Mouse (Mus musculus) hindbrain, embryonic 16.5 days (tissue): ENCODE measurements around the gene Rabep2. TPM values are rescaled to one million over a fixed set of nuclear protein-coding genes. Genes with fewer than 3 reads are reported as not detected.
"Not testable (repeated sequence)": the region's sequence is repeated elsewhere in the genome, so short reads cannot be mapped to it uniquely, and the experiment has no call there.

Source experiments
- ATAC-seq: fragments of 200-750 bp; cut with Nextera tagmentation; 2 replicates; pipeline ENCODE4 v1.8.0; 2017; ENCODE audit warnings: moderate TSS enrichment, moderate library complexity
- H3K27ac ChIP-seq: fragments of 300-500 bp; sonication (generic); 2 replicates; pipeline ENCODE4 v1.5.1; 2014; ENCODE audit warnings: low read depth, mild to moderate bottlenecking, control low read depth, low read length, moderate library complexity
- H3K27me3 ChIP-seq: fragments of 300-500 bp; sonication (generic); replicated peaks from 2 replicates; pipeline ENCODE4 v1.6.1; 2014; ENCODE audit warnings: low read length; ENCODE audit not compliant: control insufficient read depth, insufficient read depth
- H3K36me3 ChIP-seq: fragments of 300-500 bp; sonication (generic); 2 replicates; pipeline ENCODE4 v1.6.1; 2014; ENCODE audit warnings: mild to moderate bottlenecking, low read length, moderate library complexity, mixed read lengths; ENCODE audit not compliant: control insufficient read depth, insufficient read depth
- H3K4me1 ChIP-seq: fragments of 300-500 bp; sonication (generic); 2 replicates; pipeline ENCODE4 v1.6.1; 2014; ENCODE audit warnings: low read depth, low read length; ENCODE audit not compliant: control insufficient read depth, insufficient read depth
- H3K4me2 ChIP-seq: fragments of 300-500 bp; sonication (generic); 2 replicates; pipeline ENCODE4 v1.6.1; 2014; ENCODE audit warnings: mild to moderate bottlenecking, low read length, control low read depth, moderate library complexity
- H3K4me3 ChIP-seq: fragments of 300-500 bp; sonication (generic); 2 replicates; pipeline ENCODE4 v1.5.1; 2014; ENCODE audit warnings: mild to moderate bottlenecking, low read length, control low read depth, moderate library complexity
- H3K9ac ChIP-seq: fragments of 300-500 bp; sonication (generic); 2 replicates; pipeline ENCODE4 v1.6.1; 2014; ENCODE audit warnings: low read depth, mild to moderate bottlenecking, control low read depth, low read length, moderate library complexity
- H3K9me3 ChIP-seq: fragments of 300-500 bp; sonication (generic); 2 replicates; pipeline ENCODE4 v1.6.1; 2014; ENCODE audit warnings: mild to moderate bottlenecking, low read length, moderate library complexity; ENCODE audit not compliant: control insufficient read depth
- WGBS: fragments of 180-500 bp; shearing (Covaris S2); extraction: QIAGEN DNeasy Blood & Tissue Kit; methylation state at CpG from one replicate; pipeline ENCODE4 v1.1.7; 2014; 5-methylcytosine and 5-hydroxymethylcytosine counted together
- polyA plus RNA-seq: library from polyadenylated mRNA; unstranded; fragments of >200 nt; fragmentation: Nextera tagmentation; extraction: Ambion mirVana; gene quantifications from 2 replicates; pipeline ENCODE4 v1.2.1, GENCODE M21; 2015

The Rabep2 gene
- polyA plus RNA-seq, 1 experiment from 2014 or later: 23.1 TPM

- H3K27me3 ChIP-seq: no peaks in the 10 kb centered on the region
Observed at GRCm38 (mm10) chr7:126472713-126473112, 44.2 kb downstream of the Rabep2 start.

GRCm38 (mm10) chr7:126473470-126474086 is 45.0 kb downstream of the Rabep2 start:
- Histone ChIP-seq H3K27ac (no peak overlapping the region), H3K36me3 (peaks cover 28% of the 10 kb centered on the region), H3K4me1 (peaks cover 16% of the 10 kb centered on the region), H3K4me2 (peak overlapping the region; percentile 96), H3K27me3 (no peaks in the 10 kb centered on the region), H3K9me3 (no peaks in the 10 kb centered on the region), H3K4me3 (peak overlapping the region; percentile 94), H3K9ac (peak overlapping the region; percentile 97)
- WGBS: 88% methylated on average over 9 of the region's 9 CpGs
- no peak for ATAC-seq

More at GRCm38 (mm10) chr7:126472713-126473112, 44.2 kb downstream of the Rabep2 start:
- Histone ChIP-seq H3K9ac (no peak overlapping the region), H3K27ac (no peak overlapping the region), H3K4me2 (no peak overlapping the region), H3K4me3 (no peak overlapping the region), H3K4me1 (peaks cover 16% of the 10 kb centered on the region), H3K9me3 (no peaks in the 10 kb centered on the region), H3K36me3 (peaks cover 35% of the 10 kb centered on the region)
- ATAC-seq: no peak
- 90% methylated on average over 16 of the region's 16 CpGs for WGBS

GRCm38 (mm10) chr7:126474486-126474955 is 46.0 kb downstream of the Rabep2 start:
- H3K4me1 ChIP-seq: peaks cover 16% of the 10 kb centered on the region
- peak overlapping the region; percentile 97 for H3K9ac ChIP-seq
- no peaks in the 10 kb centered on the region for H3K9me3 ChIP-seq
- peaks cover 22% of the 10 kb centered on the region for H3K36me3 ChIP-seq
- no peaks in the 10 kb centered on the region for H3K27me3 ChIP-seq
- H3K4me2 ChIP-seq: peak overlapping the region; percentile 96
- WGBS: 2% methylated on average over 26 of the region's 27 CpGs
- H3K27ac ChIP-seq: peak overlapping the region; percentile 97
- H3K4me3 ChIP-seq: peak overlapping the region; percentile 94
- peak; percentile 25 for ATAC-seq

DNA sequence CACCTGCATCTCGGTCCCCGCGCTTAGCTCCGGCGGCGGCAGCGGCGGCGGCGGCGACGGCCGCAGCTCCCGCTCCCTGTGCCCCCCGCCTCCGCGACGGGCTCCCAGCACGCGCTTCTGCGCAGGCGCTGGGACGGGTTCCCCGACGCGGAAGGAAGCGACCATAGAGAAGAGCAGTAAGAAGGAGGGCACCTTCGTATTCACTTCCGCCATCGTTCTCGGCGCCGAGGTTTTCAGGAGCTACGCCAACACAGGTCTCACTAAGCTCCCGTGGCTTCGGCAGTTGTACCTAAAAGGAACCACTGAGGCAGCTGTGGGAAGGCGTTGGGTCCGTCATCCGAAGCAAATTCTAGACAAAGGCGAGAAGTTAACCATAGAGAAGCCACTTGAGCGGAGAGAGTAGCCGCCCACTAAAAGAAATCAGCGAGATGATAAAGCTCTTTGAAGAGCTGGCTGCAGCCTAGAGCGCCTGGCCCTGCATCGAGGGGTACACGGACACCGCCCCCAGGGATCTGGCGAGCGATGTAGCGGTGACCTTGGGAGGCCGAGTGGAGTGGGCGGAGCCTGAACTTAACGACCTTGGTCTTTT is 46.5 kb downstream of the Rabep2 start, which contains the start of gene Sh2b1:
Gene Sh2b1, minus strand, starts transcription at position 432 of the 589 bp plus-strand sequence.
- Histone ChIP-seq H3K27me3 (no peaks in the 10 kb centered on the region), H3K9me3 (no peaks in the 10 kb centered on the region), H3K4me2 (peak within 1 kb of the TSS; percentile 96), H3K9ac (peak within 1 kb of the TSS; percentile 97), H3K4me3 (peak within 1 kb of the TSS; percentile 94), H3K4me1 (peaks cover 16% of the 10 kb centered on the region), H3K27ac (peak within 1 kb of the TSS; percentile 97), H3K36me3 (peaks cover 20% of the 10 kb centered on the region)
- peak; percentile 95 for ATAC-seq
- WGBS: under 1% methylated on average over 53 of the region's 53 CpGs

DNA sequence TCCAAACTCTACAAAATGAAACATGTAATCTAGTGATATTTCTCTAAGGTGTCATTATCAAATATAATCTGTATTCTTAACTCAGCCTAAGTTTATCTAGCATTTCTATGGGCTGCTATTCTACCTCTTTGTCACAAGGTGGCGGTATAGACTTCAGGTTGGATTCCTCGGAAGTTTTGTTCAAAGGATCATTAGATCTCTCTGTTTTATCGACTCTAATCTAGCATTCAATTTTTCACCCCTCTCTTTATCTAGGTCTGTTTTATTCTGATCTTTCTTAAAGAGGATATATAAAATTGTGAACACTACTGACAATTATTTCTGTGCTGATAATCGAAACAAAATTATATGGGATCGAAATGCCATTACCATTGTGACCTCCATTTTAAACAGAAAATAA is 53.1 kb downstream of the Rabep2 start:
- ATAC-seq: no peak
- WGBS: 28% methylated on average over 5 of the region's 5 CpGs
- no peak overlapping the region for H3K4me3 ChIP-seq
- no peak overlapping the region for H3K27ac ChIP-seq
- no peak overlapping the region for H3K9ac ChIP-seq
- H3K4me2 ChIP-seq: no peak overlapping the region
- no peaks in the 10 kb centered on the region for H3K36me3 ChIP-seq
- no peaks in the 10 kb centered on the region for H3K9me3 ChIP-seq
- peaks cover 5% of the 10 kb centered on the region for H3K4me1 ChIP-seq
- H3K27me3 ChIP-seq: no peaks in the 10 kb centered on the region

DNA sequence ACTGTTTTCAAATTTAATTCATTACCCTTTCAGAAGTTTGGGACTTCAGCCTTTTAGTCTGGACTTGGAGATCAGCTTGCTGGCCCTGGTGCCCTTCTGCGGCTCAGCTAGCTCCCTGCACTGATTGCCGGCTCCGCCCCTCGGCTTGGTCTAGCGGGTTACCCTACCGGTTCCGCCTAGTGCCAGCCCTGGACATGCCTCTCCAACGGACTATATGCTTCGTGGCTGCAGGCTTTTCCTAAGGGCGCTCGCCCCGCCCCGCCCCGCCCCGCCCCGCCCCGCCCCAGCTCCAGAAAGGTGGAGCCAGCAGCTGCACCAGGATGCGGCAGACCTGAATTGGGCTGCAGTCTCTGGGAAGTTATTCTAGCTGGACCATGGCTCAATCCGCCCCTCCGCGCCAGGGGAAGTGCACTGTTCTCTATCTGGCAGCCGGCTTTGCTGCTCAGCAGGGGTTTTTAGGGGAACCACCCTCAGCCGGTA is 53.9 kb downstream of the Rabep2 start:
- Histone ChIP-seq H3K4me3 (peak overlapping the region; percentile 40), H3K4me1 (peaks cover 5% of the 10 kb centered on the region), H3K27me3 (no peaks in the 10 kb centered on the region), H3K36me3 (no peaks in the 10 kb centered on the region), H3K4me2 (peak overlapping the region; percentile 79), H3K27ac (peak overlapping the region; percentile 77), H3K9me3 (no peaks in the 10 kb centered on the region), H3K9ac (peak overlapping the region; percentile 63)
- peak; percentile 67 for ATAC-seq
- 1% methylated on average over 22 of the region's 23 CpGs for WGBS

DNA sequence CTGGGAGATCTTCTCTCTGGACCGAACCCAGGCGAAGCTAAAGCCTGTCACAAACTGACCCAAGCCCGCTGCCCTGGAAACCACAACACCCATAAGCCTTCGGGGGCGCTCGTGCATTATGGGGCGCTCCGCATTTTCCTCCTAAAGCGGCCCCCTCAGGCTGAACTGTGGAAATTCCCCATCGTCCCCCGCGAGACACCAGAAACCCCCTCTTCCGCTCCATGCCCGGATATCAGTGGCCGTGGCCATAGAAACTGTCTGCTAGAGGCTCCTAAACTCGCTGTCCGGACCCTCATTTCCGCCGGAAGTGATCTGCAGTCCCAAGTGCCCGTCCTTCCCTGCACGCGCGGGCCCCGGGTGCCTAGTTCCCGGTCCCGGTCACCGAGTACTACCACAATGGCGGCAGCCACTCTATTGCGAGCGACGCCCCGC is 58.5 kb downstream of the Rabep2 start, which contains the start of gene Tufm:
Gene Tufm, plus strand, starts transcription at position 310 of the 432 bp plus-strand sequence.
- Histone ChIP-seq H3K36me3 (peaks cover 20% of the 10 kb centered on the region), H3K27me3 (no peaks in the 10 kb centered on the region), H3K4me3 (peak within 1 kb of the TSS; percentile 67), H3K4me2 (peak within 1 kb of the TSS; percentile 96), H3K9me3 (no peaks in the 10 kb centered on the region), H3K9ac (peak within 1 kb of the TSS; percentile 83), H3K27ac (peak within 1 kb of the TSS; percentile 65), H3K4me1 (peaks cover 14% of the 10 kb centered on the region)
- peak; percentile 95 for ATAC-seq
- WGBS: under 1% methylated on average over 32 of the region's 32 CpGs

DNA sequence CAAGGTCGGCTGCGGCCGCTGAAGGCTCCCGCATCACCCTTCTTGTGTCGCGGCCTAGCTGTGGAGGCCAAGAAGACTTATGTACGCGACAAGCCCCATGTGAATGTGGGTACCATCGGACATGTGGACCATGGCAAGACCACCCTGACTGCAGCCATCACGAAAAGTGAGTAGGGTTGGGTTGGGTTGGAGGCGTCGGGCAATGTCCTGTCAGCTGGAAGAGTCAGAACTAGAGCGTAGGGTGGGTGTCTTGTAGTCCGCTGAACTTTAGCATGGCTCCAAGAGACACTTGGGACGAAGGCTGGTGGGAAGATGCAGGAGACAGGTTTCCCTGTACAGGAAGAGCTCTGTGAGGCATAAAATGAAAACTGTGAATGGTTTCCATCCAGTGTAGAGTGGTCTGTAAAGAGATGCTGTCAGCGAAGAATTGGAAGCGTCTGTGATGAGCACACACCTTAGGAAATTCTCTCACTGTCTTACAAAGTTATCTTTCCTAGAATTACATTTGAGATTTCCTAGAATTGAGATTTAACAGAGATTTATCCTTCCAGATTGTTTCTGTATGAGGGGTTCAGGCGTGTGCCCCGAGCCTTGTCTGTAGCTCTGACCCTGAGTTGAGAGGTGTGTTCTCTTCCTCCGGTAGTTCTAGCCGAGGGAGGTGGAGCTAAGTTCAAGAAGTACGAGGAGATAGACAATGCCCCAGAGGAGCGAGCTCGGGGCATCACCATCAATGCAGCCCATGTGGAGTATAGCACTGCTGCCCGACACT is 59.2 kb downstream of the Rabep2 start:
- ATAC-seq: not testable (repeated sequence)

More for the DNA sequence above, 59.2 kb downstream of the Rabep2 start:
- peaks cover 27% of the 10 kb centered on the region for H3K36me3 ChIP-seq
- WGBS: 21% methylated on average over 21 of the region's 25 CpGs
- peak overlapping the region; percentile 67 for H3K4me3 ChIP-seq
- H3K27me3 ChIP-seq, H3K9me3 ChIP-seq, H3K4me1 ChIP-seq: not testable (repeated sequence)
- peak overlapping the region; percentile 96 for H3K4me2 ChIP-seq
- H3K9ac ChIP-seq: peak overlapping the region; percentile 83
- peak overlapping the region; percentile 61; the same call in 1 of the 2 replicates for H3K27ac ChIP-seq
